Mouse (Mus musculus) ES-Bruce4 (cell line): ENCODE results near the gene Hoxa3.

ENCODE experiments used
- CTCF ChIP-seq: IDR thresholded peaks from one replicate; pipeline ENCODE4 v1.8.1; 2011; ENCODE audit warnings: low read depth, low read length
- EP300 ChIP-seq: IDR thresholded peaks from 2 replicates; pipeline ENCODE4 v1.6.1; 2011; ENCODE audit warnings: low read depth, low read length; ENCODE audit not compliant: insufficient read depth
- POLR2A ChIP-seq: IDR thresholded peaks from one replicate; pipeline ENCODE4 v1.8.1; 2011; ENCODE audit warnings: low read length; ENCODE audit not compliant: insufficient read depth

GRCm38 (mm10) chr6:52153270-52153669 lies 59.9 kb downstream of the Hoxa3 start:
- TF ChIP-seq EP300 (no peak), CTCF (no peak), POLR2A (no peak)
